Mouse (Mus musculus) CH12.LX (cell line): ENCODE results near the gene Nup210. TPM values are rescaled to one million over a fixed set of nuclear protein-coding genes. Genes with fewer than 3 reads are reported as not detected.

ENCODE experiments used
- DNase-seq: peaks from one replicate; pipeline ENCODE4 v3.0.0-alpha.2; 2013; ENCODE audit errors: extremely low read depth
- H3K27ac ChIP-seq: 2 replicates; pipeline ENCODE4 v1.5.1; 2012; ENCODE audit warnings: low read depth, mild to moderate bottlenecking, control low read depth, moderate library complexity; ENCODE audit not compliant: insufficient read depth
- H3K27me3 ChIP-seq: replicated peaks from 2 replicates; pipeline ENCODE3; 2012; ENCODE audit warnings: inconsistent platforms
- H3K36me3 ChIP-seq, 2 experiments: replicated peaks in 1 of 2; 2 replicates each; pipeline versions ENCODE3 to v1.6.1; 2012; ENCODE audit warnings: inconsistent platforms in 1 of 2, low read length in 1 of 2, mild to moderate bottlenecking in 1 of 2, mixed read lengths in 1 of 2, moderate library complexity in 1 of 2; ENCODE audit not compliant: control insufficient read depth in 1 of 2, insufficient read depth in 1 of 2
- H3K4me1 ChIP-seq, 2 experiments: 2 replicates each; pipeline ENCODE4 v1.6.1; 2012; ENCODE audit warnings: inconsistent platforms in 1 of 2, moderate library complexity in 1 of 2; ENCODE audit not compliant: insufficient read depth in 2 of 2, control insufficient read depth in 1 of 2
- H3K4me2 ChIP-seq: 2 replicates; pipeline ENCODE4 v1.6.1; 2012; ENCODE audit warnings: low read depth, mild to moderate bottlenecking, control low read depth; ENCODE audit not compliant: poor library complexity, insufficient read depth, severe bottlenecking
- H3K4me3 ChIP-seq, 3 experiments: fragments of 150-350 bp in 1 of 3; sonication (generic) in 1 of 3; replicated peaks in 1 of 3; 2 replicates each; pipeline versions ENCODE3 to v1.5.1; 2011 to 2012; ENCODE audit warnings: low read depth in 2 of 3, low read length in 2 of 3, mild to moderate bottlenecking in 2 of 3, moderate library complexity in 2 of 3, control low read depth in 1 of 3, improper control_type of control experiment in 1 of 3, inconsistent platforms in 1 of 3, mixed read lengths in 1 of 3; ENCODE audit not compliant: poor library complexity in 1 of 3
- H3K79me2 ChIP-seq: replicated peaks from 2 replicates; pipeline ENCODE4 v1.6.1; 2012; ENCODE audit warnings: mild to moderate bottlenecking, moderate library complexity; ENCODE audit not compliant: control insufficient read depth, poor library complexity, insufficient read depth, severe bottlenecking; ENCODE audit errors: extremely low read depth
- H3K9ac ChIP-seq: 2 replicates; pipeline ENCODE4 v1.6.1; 2012; ENCODE audit warnings: low read depth, mild to moderate bottlenecking, control low read depth, moderate library complexity; ENCODE audit not compliant: insufficient read depth
- H3K9me3 ChIP-seq: replicated peaks from 2 replicates; pipeline ENCODE3; 2012; ENCODE audit warnings: low read length, inconsistent platforms, mixed read lengths
- E2F4 ChIP-seq: IDR thresholded peaks from 2 replicates; pipeline ENCODE4 v1.6.1; 2011; ENCODE audit warnings: low read depth, low read length, improper control_type of control experiment; ENCODE audit not compliant: insufficient replicate concordance
- EP300 ChIP-seq: IDR thresholded peaks from 2 replicates; pipeline ENCODE4 v1.6.1; 2011; ENCODE audit warnings: low read length, improper control_type of control experiment
- ETS1 ChIP-seq: conservative IDR thresholded peaks from 2 replicates; pipeline ENCODE4 v1.6.1; 2012; ENCODE audit warnings: low read depth, mild to moderate bottlenecking, inconsistent platforms, low read length, improper control_type of control experiment, moderate library complexity
- GABPA ChIP-seq: IDR thresholded peaks from 2 replicates; pipeline ENCODE4 v1.6.1; 2012; ENCODE audit warnings: low read depth, low read length, improper control_type of control experiment, inconsistent platforms; ENCODE audit not compliant: insufficient replicate concordance
- HCFC1 ChIP-seq: IDR thresholded peaks from 2 replicates; pipeline ENCODE4 v1.6.1; 2012; ENCODE audit warnings: low read depth, mild to moderate bottlenecking, inconsistent platforms, low read length, improper control_type of control experiment
- IRF4 ChIP-seq: IDR thresholded peaks from 2 replicates; pipeline ENCODE4 v1.6.1; 2014; ENCODE audit warnings: low read depth, mild to moderate bottlenecking, inconsistent platforms, low read length, improper control_type of control experiment
- JUN ChIP-seq: IDR thresholded peaks from 2 replicates; pipeline ENCODE4 v1.6.1; 2011; ENCODE audit warnings: low read depth, mild to moderate bottlenecking, low read length, improper control_type of control experiment, moderate library complexity; ENCODE audit not compliant: insufficient read depth
- JUND ChIP-seq: conservative IDR thresholded peaks from 2 replicates; pipeline ENCODE4 v1.6.1; 2011; ENCODE audit warnings: low read depth, low read length, improper control_type of control experiment
- KAT2A ChIP-seq: IDR thresholded peaks from 2 replicates; pipeline ENCODE4 v1.6.1; 2012; ENCODE audit warnings: low read length, improper control_type of control experiment, inconsistent platforms; ENCODE audit not compliant: insufficient replicate concordance
- MAFK ChIP-seq: IDR thresholded peaks from 2 replicates; pipeline ENCODE4 v1.6.1; 2011; ENCODE audit warnings: low read length, improper control_type of control experiment; ENCODE audit not compliant: insufficient replicate concordance
- MAZ ChIP-seq: IDR thresholded peaks from 2 replicates; pipeline ENCODE4 v1.6.1; 2012; ENCODE audit warnings: low read depth, mild to moderate bottlenecking, inconsistent platforms, low read length, improper control_type of control experiment, moderate library complexity
- MEF2A ChIP-seq: IDR thresholded peaks from 2 replicates; pipeline ENCODE4 v1.6.1; 2014; ENCODE audit warnings: low read depth, mild to moderate bottlenecking, inconsistent platforms, low read length, improper control_type of control experiment, borderline replicate concordance
- MYC ChIP-seq: IDR thresholded peaks from 2 replicates; pipeline ENCODE4 v1.6.1; 2011; ENCODE audit warnings: low read depth, mild to moderate bottlenecking, improper control_type of control experiment, low read length
- NELFE ChIP-seq: IDR thresholded peaks from 2 replicates; pipeline ENCODE4 v1.6.1; 2011; ENCODE audit warnings: low read depth, low read length, improper control_type of control experiment
- NRF1 ChIP-seq: IDR thresholded peaks from 2 replicates; pipeline ENCODE4 v1.6.1; 2014; ENCODE audit warnings: low read depth, mild to moderate bottlenecking, inconsistent platforms, low read length, improper control_type of control experiment, moderate library complexity
- POLR2A ChIP-seq: IDR thresholded peaks from 2 replicates; pipeline ENCODE4 v1.6.1; 2011; ENCODE audit warnings: low read depth, mild to moderate bottlenecking, improper control_type of control experiment, low read length
- POLR2AphosphoS2 ChIP-seq: IDR thresholded peaks from 2 replicates; pipeline ENCODE4 v1.6.1; 2011; ENCODE audit warnings: low read depth, low read length, improper control_type of control experiment
- RCOR1 ChIP-seq: conservative IDR thresholded peaks from 2 replicates; pipeline ENCODE4 v1.6.1; 2012; ENCODE audit warnings: low read depth, mild to moderate bottlenecking, inconsistent platforms, low read length, improper control_type of control experiment
- SIN3A ChIP-seq: IDR thresholded peaks from 2 replicates; pipeline ENCODE4 v1.6.1; 2012; ENCODE audit warnings: low read length, improper control_type of control experiment, inconsistent platforms
- SMC3 ChIP-seq: IDR thresholded peaks from 2 replicates; pipeline ENCODE4 v1.6.1; 2011; ENCODE audit warnings: low read depth, low read length, improper control_type of control experiment
- TCF12 ChIP-seq: IDR thresholded peaks from 2 replicates; pipeline ENCODE4 v1.6.1; 2014; ENCODE audit warnings: low read depth, mild to moderate bottlenecking, inconsistent platforms, low read length, improper control_type of control experiment
- UBTF ChIP-seq: IDR thresholded peaks from 2 replicates; pipeline ENCODE4 v1.6.1; 2012; ENCODE audit warnings: low read depth, mild to moderate bottlenecking, inconsistent platforms, low read length, improper control_type of control experiment, moderate library complexity
- USF1 ChIP-seq: IDR thresholded peaks from 2 replicates; pipeline ENCODE4 v1.6.1; 2014; ENCODE audit warnings: low read depth, mild to moderate bottlenecking, inconsistent platforms, low read length, improper control_type of control experiment
- ZMIZ1 ChIP-seq: IDR thresholded peaks from 2 replicates; pipeline ENCODE4 v1.6.1; 2012; ENCODE audit warnings: low read depth, mild to moderate bottlenecking, inconsistent platforms, low read length, improper control_type of control experiment
- dilution Hi-C: fragments of 300-500 bp; cut with MboI; formaldehyde crosslinking; loops from 2 replicates; pipeline ENCODE4 v1.14.3; 2020; ENCODE audit warnings: low sequenced_read_pairs; ENCODE audit not compliant: extremely low pct_unique_long_range_greater_than_20kb, extremely low pct_ligation_motif_present
- in situ Hi-C: fragments of 300-500 bp; cut with MboI; formaldehyde crosslinking; loops from 3 replicates; pipeline ENCODE4 v1.14.3; 2019; ENCODE audit warnings: low sequenced_read_pairs, low pct_ligation_motif_present, low pct_unique_long_range_greater_than_20kb, mixed read lengths
- polyA plus RNA-seq: library from polyadenylated mRNA; unstranded; fragments of >175 nt; gene quantifications from 2 replicates; pipeline ENCODE4 v1.2.1, GENCODE M21; 2012; ENCODE audit warnings: low read depth; ENCODE audit not compliant: insufficient read length
- total RNA-seq, 2 experiments: library from RNA; depleted of rRNA; stranded (reverse); fragments of 300-350 nt in 1 of 2; fragments of >200 nt in 1 of 2; gene quantifications; 2 replicates each; pipeline ENCODE4 v1.2.3; 2012 to 2014

Nup210 gene
- total and polyA plus RNA-seq, 3 experiments: 41.9 to 103 (median 73.1) TPM

DNA sequence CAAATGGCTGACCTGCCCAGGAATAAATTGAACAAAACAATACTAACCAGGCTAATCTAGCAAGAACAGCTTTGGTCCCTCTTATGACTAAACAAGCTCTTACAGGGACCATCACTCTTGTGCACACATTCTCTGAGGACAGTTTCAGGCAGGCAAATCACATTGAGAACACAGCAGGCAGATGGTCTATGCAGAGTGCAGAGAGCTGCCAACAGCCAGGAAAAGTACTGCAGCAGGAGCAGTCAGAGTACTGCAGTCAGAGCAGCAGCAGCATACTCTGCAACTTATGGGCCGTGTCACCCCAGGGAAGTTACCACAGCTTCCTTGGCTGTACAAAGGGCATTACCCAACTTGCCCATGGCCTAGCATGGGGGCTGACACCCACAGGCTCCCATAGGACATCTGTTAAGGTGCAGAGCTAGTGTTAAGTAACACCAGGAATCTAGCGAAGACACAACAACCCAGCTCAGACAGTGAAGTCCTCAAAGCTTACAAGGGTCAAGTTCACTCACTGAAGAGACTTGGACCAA, 21.5 kb downstream of the Nup210 start:
- H3K36me3 ChIP-seq: peaks cover 76 to 97% of the 10 kb centered on the region in 2 experiments
- no peak for DNase-seq
- in situ Hi-C loops: no loop called here
- peaks cover 0 to 2% of the 10 kb centered on the region in 2 experiments; a peak in 1 of 4 replicates for H3K4me1 ChIP-seq
- H3K79me2 ChIP-seq: no peaks in the 10 kb centered on the region
- no peak overlapping the region for H3K4me2 ChIP-seq
- TF ChIP-seq NRF1: no peak
- TF ChIP-seq JUND: no peak
- no peak for TF ChIP-seq MAFK
- TF ChIP-seq USF1: no peak
- no peak for TF ChIP-seq POLR2A
- no peak for TF ChIP-seq KAT2A
- TF ChIP-seq GABPA: no peak
- no peak for TF ChIP-seq MAZ
- TF ChIP-seq RCOR1: no peak
- H3K4me3 ChIP-seq: no peak overlapping the region
- no peak overlapping the region for H3K9ac ChIP-seq
- H3K27ac ChIP-seq: no peak overlapping the region
- dilution Hi-C loops: no loop called here
- H3K27me3 ChIP-seq: no peaks in the 10 kb centered on the region
- H3K9me3 ChIP-seq: peaks cover 11% of the 10 kb centered on the region

DNA sequence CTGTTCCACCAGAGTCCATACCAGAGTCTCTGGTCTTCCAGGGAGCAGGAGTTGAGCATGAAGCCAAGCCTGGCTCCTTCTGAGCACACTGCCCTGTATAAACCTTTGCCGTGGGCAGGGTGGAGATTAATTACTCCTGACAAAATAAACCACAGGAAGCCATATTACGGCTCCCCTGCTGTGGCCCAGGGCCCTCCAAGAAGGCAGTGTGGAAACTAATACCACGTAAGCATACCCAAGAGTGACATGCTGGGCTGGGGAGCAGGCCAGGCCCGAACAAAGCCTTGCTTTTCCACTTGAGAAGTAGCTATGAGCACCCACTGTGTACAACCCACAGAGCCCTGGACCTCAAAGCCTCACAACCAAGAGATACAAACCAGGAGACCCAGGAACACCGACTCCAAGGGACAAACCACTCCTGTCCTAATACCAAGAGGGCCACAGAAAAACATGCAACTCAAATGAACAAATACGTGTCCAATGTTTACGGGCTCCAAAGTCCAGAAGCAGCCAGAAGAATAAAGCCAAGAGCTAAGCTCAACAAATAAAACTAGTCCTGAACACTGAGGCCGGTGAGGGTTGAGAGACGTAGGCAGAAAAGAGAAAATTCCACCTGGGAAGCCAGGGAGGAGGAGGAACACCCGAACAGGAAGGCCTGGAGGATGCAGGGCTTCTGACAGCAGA, 24.3 kb downstream of the Nup210 start:
- dilution Hi-C loops (no loop called here), in situ Hi-C loops (no loop called here)
- no peak overlapping the region for H3K27ac ChIP-seq

More for the DNA sequence above, 24.3 kb downstream of the Nup210 start:
- Histone ChIP-seq H3K4me1 (no peaks in the 10 kb centered on the region), H3K36me3 (peaks cover 85 to 99% of the 10 kb centered on the region in 2 experiments), H3K9me3 (peaks cover 11% of the 10 kb centered on the region), H3K9ac (no peak overlapping the region), H3K27me3 (no peaks in the 10 kb centered on the region), H3K4me3 (no peak overlapping the region), H3K79me2 (no peaks in the 10 kb centered on the region), H3K4me2 (no peak overlapping the region)
- DNase-seq: no peak
- no peak for TF ChIP-seq USF1
- TF ChIP-seq SIN3A: no peak
- TF ChIP-seq EP300: no peak
- no peak for TF ChIP-seq NELFE
- TF ChIP-seq HCFC1: no peak
- TF ChIP-seq POLR2AphosphoS2: no peak
- no peak for TF ChIP-seq E2F4
- no peak for TF ChIP-seq JUN
- no peak for TF ChIP-seq UBTF
- no peak for TF ChIP-seq MAFK
- TF ChIP-seq ZMIZ1: no peak
- no peak for TF ChIP-seq SMC3
- no peak for TF ChIP-seq RCOR1
- TF ChIP-seq GABPA: no peak
- no peak for TF ChIP-seq MEF2A
- no peak for TF ChIP-seq MYC
- no peak for TF ChIP-seq TCF12
- TF ChIP-seq ETS1: no peak
- TF ChIP-seq JUND: no peak
- no peak for TF ChIP-seq IRF4
- TF ChIP-seq, all 38 proteins: peak for 0
